Mouse (Mus musculus) stomach, embryonic 16.5 days (tissue): ENCODE measurements at regions not wholly inside any gene's neighbourhood (a gene's known extent, or its start where the extent isn't known, plus 50 kb on each side); places are given as distances from the start of the nearest gene placed in this dataset.

Experiments
- ATAC-seq: fragments of 200-750 bp; cut with Nextera tagmentation; 2 replicates; pipeline ENCODE4 v1.8.0; 2017; ENCODE audit warnings: moderate number of reproducible peaks, moderate TSS enrichment; ENCODE audit not compliant: insufficient read depth, low FRiP score
- H3K27ac ChIP-seq: fragments of 300-500 bp; sonication (generic); 2 replicates; pipeline ENCODE4 v1.5.1; 2014; ENCODE audit warnings: low read length
- H3K27me3 ChIP-seq: fragments of 300-500 bp; sonication (generic); 2 replicates; pipeline ENCODE4 v1.6.1; 2014; ENCODE audit warnings: low read length, control low read depth, mixed read lengths; ENCODE audit not compliant: control insufficient read depth, insufficient read depth
- H3K36me3 ChIP-seq: fragments of 300-500 bp; sonication (generic); 2 replicates; pipeline ENCODE4 v1.6.1; 2014; ENCODE audit warnings: low read length; ENCODE audit not compliant: control insufficient read depth, insufficient read depth
- H3K4me1 ChIP-seq: fragments of 300-500 bp; sonication (generic); 2 replicates; pipeline ENCODE4 v1.6.1; 2014; ENCODE audit warnings: low read length, control low read depth, mixed read lengths; ENCODE audit not compliant: control insufficient read depth, insufficient read depth
- H3K4me2 ChIP-seq: fragments of 300-500 bp; sonication (generic); 2 replicates; pipeline ENCODE4 v1.6.1; 2014; ENCODE audit warnings: low read depth, low read length, mixed read lengths
- H3K4me3 ChIP-seq: fragments of 300-500 bp; sonication (generic); replicated peaks from 2 replicates; pipeline ENCODE4 v1.5.1; 2014; ENCODE audit warnings: mild to moderate bottlenecking, low read length
- H3K9ac ChIP-seq: fragments of 300-500 bp; sonication (generic); 2 replicates; pipeline ENCODE4 v1.6.1; 2014; ENCODE audit warnings: low read length
- H3K9me3 ChIP-seq: fragments of 300-500 bp; sonication (generic); replicated peaks from 2 replicates; pipeline ENCODE4 v1.6.1; 2016; ENCODE audit warnings: low read length, control low read depth; ENCODE audit not compliant: control insufficient read depth
- WGBS: fragments of 180-500 bp; shearing (Covaris S2); extraction: QIAGEN DNeasy Blood & Tissue Kit; methylation state at CpG from one replicate; pipeline ENCODE4 v1.1.7; 2014; 5-methylcytosine and 5-hydroxymethylcytosine counted together

DNA sequence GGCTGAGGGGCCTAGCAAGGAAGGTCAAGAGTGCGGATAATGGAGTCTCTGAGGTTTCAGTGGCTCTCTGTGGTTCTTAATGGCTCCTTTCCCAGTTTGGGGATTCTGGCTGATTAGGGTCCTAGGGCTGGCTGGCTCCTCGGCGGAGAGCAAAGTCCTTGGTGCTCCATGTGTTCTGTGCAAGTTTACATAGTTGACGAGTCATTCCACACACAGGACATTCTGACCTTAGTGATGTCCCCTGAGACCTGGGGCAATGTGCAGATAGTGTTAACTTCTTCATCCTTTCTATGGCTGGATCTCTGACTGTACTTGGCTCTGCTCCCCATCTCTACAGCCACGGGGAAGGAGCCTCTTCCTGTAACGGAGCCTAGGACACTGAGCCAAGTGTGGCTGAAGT lies 65.0 kb upstream of the Id2 start:
- no peak for ATAC-seq
- no peaks in the 10 kb centered on the region for H3K36me3 ChIP-seq
- no peak overlapping the region for H3K27ac ChIP-seq
- no peaks in the 10 kb centered on the region for H3K27me3 ChIP-seq
- WGBS = 67% methylated on average over 6 of the region's 6 CpGs
- H3K4me2 ChIP-seq = no peak overlapping the region
- H3K4me3 ChIP-seq = no peak overlapping the region
- H3K9me3 ChIP-seq = no peaks in the 10 kb centered on the region
- peaks cover 11% of the 10 kb centered on the region; the same call in 1 of the 2 replicates for H3K4me1 ChIP-seq
- no peak overlapping the region for H3K9ac ChIP-seq

GRCm38 (mm10) chr12:25160990-25161843 lies 64.3 kb upstream of the Id2 start:
- Histone ChIP-seq H3K9ac (no peak overlapping the region), H3K4me1 (peaks cover 11% of the 10 kb centered on the region; the same call in 1 of the 2 replicates), H3K9me3 (no peaks in the 10 kb centered on the region), H3K27me3 (no peaks in the 10 kb centered on the region), H3K4me2 (no peak overlapping the region), H3K36me3 (no peaks in the 10 kb centered on the region), H3K27ac (no peak overlapping the region), H3K4me3 (no peak overlapping the region)
- WGBS = 68% methylated on average over 15 of the region's 15 CpGs
- no peak for ATAC-seq

GRCm38 (mm10) chr12:25159091-25159490 lies 62.2 kb upstream of the Id2 start:
- H3K27me3 ChIP-seq = no peaks in the 10 kb centered on the region
- ATAC-seq = no peak
- no peak overlapping the region for H3K4me2 ChIP-seq
- H3K36me3 ChIP-seq = no peaks in the 10 kb centered on the region
- H3K4me3 ChIP-seq = no peak overlapping the region
- H3K9me3 ChIP-seq = no peaks in the 10 kb centered on the region
- 86% methylated on average over 6 of the region's 6 CpGs for WGBS
- H3K27ac ChIP-seq = no peak overlapping the region
- H3K9ac ChIP-seq = no peak overlapping the region
- peaks cover 15% of the 10 kb centered on the region; the same call in 1 of the 2 replicates for H3K4me1 ChIP-seq

DNA sequence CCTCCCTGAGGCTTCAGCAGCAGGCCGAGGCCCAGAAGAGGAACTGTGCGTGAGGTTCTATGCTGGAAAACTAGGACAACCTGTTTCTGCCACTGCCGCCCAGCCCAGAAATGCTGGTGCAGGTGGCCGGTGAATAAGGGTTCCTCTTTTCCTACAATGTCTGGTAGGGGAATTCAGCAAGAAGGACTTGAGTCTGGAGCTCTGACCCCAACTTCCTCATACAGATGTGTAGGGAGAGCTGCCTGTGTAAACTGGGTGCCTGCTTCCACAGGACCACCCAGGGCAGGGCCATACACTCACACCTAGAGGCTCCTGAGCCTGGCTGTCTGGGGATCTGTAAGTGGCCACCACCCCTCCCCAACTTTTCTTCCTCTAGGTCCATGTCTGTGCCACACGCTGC lies 60.3 kb upstream of the Id2 start:
- H3K9me3 ChIP-seq = no peaks in the 10 kb centered on the region
- H3K27ac ChIP-seq = no peak overlapping the region
- H3K9ac ChIP-seq = peak overlapping the region; percentile 9; the same call in 1 of the 2 replicates
- H3K36me3 ChIP-seq = no peaks in the 10 kb centered on the region
- ATAC-seq = 0 out of 2 replicates have a peak, but pooled peaks have one; percentile 14
- H3K4me1 ChIP-seq = peaks cover 4% of the 10 kb centered on the region; the same call in 1 of the 2 replicates
- no peaks in the 10 kb centered on the region for H3K27me3 ChIP-seq
- WGBS = 67% methylated on average over 5 of the region's 5 CpGs
- no peak overlapping the region for H3K4me2 ChIP-seq
- H3K4me3 ChIP-seq = no peak overlapping the region

- Histone ChIP-seq H3K36me3 (no peaks in the 10 kb centered on the region), H3K27ac (no peak overlapping the region), H3K4me2 (no peak overlapping the region), H3K4me3 (no peak overlapping the region), H3K27me3 (no peaks in the 10 kb centered on the region), H3K9ac (no peak overlapping the region), H3K4me1 (peaks cover 3% of the 10 kb centered on the region; the same call in 1 of the 2 replicates), H3K9me3 (no peaks in the 10 kb centered on the region)
- ATAC-seq = no peak
- 41% methylated on average over 9 of the region's 9 CpGs for WGBS
Measured at GRCm38 (mm10) chr12:25155396-25155795, 58.5 kb upstream of the Id2 start.

DNA sequence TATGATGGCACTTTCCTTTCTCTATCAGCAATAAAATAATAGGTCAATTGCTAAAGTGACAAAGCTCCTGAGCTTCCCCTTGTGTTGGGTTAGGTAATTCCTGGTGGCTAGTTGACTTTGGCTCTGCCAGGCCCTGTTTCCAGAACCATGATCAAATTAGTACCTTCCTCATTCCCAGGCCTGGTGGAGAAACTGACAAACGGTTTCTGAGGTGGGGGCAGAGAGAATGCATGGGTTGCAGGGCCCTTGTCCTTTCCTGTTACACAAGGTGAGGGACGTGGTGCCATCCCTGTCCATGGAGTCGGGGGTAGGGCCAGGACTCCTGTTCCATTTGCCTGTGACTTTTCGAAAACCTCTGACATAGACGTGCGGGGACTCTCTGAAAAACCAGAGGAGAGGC lies 51.2 kb upstream of the Id2 start:
- WGBS = 84% methylated on average over 6 of the region's 6 CpGs
- H3K4me2 ChIP-seq = no peak overlapping the region
- no peaks in the 10 kb centered on the region for H3K36me3 ChIP-seq
- no peak overlapping the region for H3K9ac ChIP-seq
- H3K9me3 ChIP-seq = no peaks in the 10 kb centered on the region
- H3K27ac ChIP-seq = no peak overlapping the region
- H3K4me1 ChIP-seq = no peaks in the 10 kb centered on the region
- H3K27me3 ChIP-seq = no peaks in the 10 kb centered on the region
- ATAC-seq = no peak
- H3K4me3 ChIP-seq = no peak overlapping the region
